Mouse (Mus musculus): ENCODE data around the gene Fars2.

DNA sequence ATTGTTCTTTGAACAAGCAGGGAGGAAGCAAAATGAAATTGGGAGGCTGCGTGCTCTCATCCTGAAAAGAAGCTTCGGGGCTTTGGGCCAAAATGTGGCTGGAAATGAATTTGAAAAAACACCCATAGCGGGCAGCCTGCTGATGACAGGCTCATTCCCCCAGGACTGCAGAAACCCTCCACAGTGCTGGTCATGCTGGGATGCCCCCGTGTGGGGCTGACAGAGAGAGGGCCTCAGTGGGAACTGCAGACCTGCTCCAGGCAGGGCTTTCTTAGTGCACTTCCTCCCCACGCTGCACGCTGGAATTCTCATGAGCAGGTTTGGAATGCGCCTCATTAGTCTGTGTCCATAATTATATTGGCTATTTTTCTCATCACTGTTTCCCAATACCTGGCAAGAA lies 373.4 kb downstream of the Fars2 start:
- TF ChIP-seq CTCF (IDR thresholded peaks at IDR 0.05; ENCODE audit: extremely low read depth, insufficient read length, insufficient replicate concordance, low read depth, low read length) (no peak), POLR2A (IDR thresholded peaks at IDR 0.05; ENCODE audit: low read depth, low read length) (no peak)

Measured in small intestine, adult 2 months (tissue).